Mouse (Mus musculus) kidney, adult 9 months (tissue): Measurements from ENCODE around the gene Zfp324.
A peak's percentile ranks its signal among the peaks of the same experiment; 100 is the strongest.

Experiments used
- DNase-seq: peaks from one replicate; pipeline ENCODE4 v3.0.0; 2022

Zfp324 gene

DNA sequence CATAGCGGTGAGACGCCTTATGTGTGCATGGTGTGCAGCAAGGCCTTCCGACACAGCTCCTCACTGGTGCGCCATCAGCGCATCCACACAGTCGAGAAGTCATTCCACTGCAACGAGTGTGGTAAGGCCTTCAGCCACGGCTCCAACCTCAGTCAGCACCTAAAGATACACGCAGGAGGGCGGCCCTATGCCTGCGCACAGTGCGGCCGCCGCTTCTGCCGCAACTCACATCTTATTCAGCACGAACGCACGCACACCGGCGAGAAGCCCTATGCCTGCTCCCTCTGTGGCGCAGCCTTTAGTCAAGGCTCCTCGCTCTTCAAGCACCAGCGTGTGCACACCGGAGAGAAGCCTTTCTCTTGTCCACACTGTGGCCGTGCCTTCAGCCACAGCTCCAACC is 5.3 kb downstream of the Zfp324 start:
- no peak for DNase-seq

DNA sequence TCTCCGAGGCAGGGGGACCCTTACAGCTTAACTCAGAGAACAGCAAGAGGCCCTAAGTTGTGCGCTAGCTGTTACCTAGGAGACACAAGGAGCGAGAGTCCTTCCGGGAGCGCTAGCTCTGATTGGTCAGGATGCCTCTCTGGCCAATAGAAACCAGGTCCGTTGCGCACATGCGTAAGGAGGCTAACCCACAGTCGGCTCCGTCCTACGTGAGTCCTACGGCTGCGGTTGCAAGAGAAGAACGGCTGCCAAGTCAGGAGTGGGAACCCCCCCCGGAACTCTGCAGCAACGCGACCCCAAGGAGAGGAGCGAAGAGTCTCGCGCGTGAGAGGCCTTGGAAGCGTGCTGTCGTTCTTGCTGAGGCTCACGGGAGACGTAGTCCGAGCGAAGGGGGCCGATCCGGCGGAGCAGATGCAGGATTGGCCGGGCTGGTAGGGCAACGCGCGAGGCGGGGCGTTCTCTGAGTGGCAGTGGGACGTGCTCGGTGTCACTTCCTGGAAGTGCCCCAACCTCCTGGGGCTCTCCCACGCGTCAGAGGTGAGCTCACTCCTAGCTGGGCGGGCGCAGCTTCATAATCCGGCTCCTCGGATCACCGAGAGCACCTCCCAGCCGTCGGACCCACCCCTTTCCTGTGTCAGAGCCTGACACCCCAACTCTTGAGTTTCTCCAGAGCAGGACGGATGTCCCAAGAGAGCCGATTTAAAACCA is 12.2 kb downstream of the Zfp324 start, which contains the start of gene Zfp446:
Gene Zfp446, plus strand, starts transcription at position 167 of the 708 bp plus-strand sequence.
- DNase-seq: peak; percentile 99

DNA sequence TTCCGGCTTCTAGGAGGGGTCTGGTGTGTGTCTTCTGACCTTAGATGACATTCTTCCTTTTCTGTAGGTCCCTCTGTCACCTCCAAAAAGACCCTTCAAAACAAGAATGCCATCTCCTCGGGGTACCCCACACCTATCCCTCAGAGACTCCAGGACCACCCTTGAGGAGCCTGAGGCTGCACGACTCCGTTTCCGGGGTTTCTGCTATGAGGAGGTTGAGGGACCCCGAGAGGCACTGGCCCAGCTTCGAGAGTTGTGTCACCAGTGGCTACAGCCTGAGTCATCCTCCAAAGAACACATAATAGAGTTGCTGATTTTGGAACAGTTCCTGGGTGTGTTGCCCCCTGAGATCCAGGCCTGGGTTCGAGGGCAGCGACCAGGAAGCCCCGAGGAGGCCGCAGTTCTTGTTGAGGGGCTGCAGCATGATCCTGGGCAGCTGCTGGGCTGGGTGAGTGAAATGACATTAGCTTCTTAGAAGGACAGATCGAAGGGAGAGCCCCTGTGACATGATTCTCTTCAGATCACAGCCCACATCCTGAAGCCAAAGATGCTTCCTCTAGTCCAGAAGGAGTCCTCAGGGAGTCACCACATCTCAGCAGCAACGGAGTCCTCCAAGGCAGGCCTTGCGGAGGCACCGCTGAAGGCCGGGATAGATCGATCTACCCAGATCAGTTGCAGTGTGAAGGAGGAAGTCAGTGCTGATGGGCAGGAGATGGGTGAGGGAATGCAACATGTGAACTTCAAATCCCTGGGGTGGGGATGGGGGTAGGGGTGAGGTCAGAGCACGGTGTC is 13.5 kb downstream of the Zfp324 start:
- no peak for DNase-seq

DNA sequence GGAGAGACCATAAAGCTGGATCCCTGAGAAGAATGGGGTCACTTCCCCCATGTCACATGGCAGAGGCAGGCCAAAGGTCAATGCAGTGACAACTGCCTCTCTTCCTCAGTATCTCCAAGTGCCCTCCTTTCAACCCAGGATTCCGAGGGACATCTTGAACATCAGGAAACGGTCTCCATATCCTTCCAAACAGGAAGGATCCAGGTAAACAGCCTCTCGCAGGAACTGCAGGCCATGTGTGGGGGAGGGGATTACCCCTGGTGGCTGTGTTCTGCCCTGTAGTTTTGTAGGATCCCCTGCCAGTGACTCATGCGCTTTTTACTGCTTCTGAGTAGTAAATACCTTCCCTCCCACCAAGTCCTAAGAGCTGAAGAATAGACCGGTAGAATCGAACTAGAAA is 14.1 kb downstream of the Zfp324 start:
- no peak for DNase-seq

DNA sequence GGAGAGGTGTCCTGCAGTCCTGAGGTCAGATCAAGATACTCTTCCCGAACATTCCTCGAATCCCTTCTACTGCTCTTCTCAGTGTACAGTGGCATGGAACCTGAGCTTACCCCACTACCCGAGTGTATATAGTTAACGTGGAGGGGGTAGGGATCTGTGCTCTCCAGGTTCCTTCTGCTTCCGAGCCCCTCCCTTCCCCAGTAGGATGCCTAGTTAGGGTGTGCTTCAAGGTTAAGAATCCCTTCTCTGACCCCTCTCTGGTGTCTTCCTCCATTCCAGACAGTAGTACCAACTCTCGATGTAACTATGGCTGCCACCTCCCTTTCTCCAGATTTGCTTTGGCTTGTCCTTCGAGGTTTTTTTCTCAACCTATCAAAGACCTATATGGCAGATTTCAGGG is 14.7 kb downstream of the Zfp324 start:
- DNase-seq: no peak

DNA sequence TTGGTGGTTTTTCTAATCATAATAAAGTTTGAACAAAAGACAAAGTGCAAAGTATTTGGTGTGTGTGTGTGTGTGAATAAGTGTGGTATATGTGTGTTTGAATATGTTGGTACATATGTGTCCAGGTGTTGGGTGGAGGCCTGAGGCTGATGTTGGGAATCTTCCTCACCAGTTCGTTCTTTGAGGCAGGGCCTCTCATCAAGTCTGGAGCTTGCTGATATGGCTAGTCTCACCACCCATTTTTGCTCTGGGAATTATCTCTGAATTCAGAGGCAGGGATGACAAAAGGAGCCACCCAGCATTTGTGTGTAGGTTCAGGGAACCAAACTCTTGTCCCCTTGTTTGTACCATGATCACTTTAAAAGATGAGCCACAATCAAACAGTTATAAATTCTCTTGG is 20.1 kb downstream of the Zfp324 start:
- no peak for DNase-seq

DNA sequence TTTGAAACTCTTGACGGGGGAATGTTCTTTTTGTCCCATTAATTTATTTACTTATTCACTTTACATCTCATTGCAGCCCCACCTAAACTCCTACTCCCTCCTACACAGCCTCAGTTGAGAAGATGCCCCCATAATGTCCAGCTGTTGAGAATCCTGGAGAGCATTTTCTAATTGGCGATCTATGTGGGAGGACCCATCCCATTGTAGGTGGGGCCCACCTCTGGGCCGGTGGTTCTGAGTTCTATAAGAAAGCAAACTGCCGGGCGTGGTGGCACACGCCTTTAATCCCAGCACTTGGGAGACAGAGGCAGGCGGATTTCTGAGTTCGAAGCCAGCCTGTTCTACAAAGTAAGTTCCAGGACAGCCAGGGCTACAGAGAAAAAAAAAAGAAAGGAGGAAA is 21.3 kb downstream of the Zfp324 start:
- DNase-seq: no peak

DNA sequence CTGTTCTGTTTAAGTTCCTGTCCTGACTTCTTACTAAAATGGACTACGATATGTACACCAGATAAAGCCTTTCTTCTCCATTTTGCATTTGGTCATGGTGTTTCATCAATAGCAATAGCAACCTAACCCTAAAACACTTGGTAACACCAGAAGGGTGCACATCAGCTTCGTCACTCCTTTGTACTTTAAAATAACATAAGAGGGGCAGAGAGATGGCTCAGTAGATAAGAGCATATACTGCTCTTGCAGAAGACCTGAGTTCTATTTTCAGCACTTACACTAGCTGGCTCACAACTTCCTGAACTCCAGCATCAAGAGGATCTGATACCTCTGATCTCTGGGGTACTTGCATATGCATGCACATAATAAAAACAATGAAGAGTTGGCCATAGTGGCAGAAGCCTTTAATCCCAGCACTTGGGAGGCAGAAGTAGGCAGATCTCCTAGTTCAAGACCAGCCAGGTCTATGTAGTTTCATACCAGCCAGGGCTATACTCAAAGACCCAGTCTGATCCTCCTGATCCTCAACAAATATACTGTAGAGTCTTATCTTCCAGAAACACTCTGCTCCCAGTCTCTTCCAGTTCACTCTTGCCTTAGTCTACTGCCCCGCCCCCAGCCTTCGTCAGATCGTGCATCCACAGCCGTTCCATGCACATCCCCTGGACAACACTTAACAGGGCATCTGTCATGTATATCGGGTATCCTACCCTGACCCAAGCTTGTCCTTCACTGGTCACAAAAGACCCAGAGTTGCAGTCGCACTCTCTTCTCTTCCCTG is 22.0 kb downstream of the Zfp324 start:
- no peak for DNase-seq

DNA sequence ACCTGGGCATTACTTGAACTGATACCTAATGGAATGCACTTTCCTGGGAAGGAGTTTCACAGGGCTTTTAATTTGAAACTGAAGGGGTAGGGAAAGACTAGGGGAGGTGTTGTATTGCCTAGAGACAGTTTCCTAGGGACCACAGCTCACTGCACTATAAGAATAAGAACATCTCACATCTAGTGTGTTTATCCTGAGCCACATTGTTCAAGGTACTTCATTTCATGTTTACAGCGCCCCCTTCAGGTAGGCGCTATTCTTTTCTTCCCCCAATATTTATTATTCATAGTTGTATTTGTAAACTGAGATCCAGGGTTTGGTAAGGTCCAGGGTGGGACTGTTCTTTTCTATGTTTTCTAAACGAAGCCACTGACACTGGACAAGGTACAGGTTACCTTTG is 26.6 kb downstream of the Zfp324 start:
- DNase-seq: peak; percentile 35

DNA sequence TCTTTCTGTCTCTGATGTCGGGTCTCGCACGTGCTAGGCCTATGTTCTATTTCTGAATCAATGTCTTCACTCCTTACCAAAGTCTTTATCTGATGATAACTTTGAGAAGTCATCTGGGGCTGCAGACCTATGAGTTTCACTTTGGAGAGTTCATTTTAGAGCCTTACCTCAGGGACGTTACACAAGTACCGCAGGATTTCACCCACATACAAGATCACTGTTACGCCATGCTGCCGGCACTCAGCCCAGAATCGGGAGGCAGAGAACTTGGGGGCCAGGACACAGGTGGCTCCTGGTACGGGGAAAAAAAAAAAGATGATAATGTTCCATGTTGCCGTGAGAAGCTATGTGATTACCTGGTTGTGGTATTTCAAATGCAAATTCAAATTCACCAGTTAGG is 27.5 kb downstream of the Zfp324 start:
- DNase-seq: no peak

DNA sequence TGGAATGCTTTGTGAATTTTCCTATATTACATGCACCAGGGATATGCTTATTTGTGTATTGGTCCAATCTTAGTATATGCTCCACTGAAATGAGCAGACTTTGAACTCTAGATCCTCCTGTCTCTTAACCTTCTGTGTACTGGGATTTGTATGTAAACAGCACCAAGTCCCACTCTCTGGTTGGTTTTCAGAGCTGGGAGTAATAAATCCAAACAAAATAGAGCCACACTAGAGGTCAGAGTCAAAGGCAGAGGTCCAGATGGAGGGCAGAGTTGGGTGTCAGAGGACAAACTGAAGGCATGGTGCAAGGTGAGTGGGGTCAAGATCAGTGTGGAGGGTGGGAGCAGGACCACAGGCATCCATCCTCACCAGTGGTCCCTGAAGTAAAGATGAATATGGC is 30.2 kb downstream of the Zfp324 start:
- no peak for DNase-seq

DNA sequence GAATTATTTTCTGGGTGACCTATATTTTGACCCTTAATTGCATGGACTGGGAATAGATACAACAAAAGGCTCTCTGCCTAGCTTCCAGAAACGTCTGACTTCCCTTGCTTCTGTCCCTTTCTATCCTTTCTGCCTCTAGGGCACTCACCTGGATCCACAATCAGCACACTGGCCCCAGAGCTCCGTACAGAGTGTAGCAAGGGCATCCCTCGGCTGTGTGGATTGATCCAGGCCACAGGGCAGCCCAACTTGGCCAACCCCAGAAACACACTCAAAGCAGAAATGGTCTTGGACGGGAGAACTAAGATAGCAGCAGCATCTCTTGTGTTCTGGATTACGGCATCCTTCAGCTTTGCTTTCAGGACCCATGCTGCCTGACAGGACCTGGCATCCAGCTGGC is 31.6 kb downstream of the Zfp324 start:
- DNase-seq: no peak

DNA sequence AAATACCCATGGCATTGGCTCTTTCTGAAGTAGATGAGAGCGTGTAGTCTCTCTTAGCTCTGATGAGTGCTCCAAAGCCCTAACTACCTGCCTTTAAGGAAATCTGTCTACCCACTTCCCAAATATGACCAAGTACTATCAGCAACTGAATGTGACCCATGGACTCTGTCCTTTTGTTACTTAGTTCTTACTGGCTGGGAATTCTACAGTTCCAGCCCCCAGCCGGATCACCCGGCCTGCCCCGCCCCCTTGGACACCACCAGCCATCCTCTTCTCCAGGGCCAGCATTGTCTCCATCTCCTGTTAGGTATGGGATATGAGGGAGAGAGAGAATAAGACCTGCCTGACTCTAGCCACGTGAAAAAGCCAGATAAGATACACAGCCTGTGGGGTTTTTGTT is 32.4 kb downstream of the Zfp324 start, which contains the start of gene Slc27a5:
Gene Slc27a5, minus strand, starts transcription at position 140 of the 400 bp plus-strand sequence.
- DNase-seq: no peak

DNA sequence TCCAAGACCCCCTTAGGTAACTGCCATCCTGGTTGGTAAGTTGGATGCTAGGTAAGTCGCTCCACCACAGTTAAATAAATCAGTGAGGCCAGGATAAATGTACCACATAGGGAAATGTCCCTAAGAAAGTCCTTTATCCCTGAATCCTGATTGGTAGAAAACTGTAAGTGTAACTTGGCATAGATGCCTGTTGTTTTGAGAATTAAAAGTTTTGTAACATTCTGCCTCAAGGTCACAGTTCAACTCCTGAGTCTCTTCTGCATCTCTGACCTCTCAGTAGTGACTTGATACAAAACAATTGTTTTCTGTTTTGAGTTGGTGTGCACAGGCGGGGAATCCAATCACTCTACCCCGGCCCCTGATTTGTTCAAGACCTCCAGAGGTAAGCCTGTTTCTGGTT is 33.2 kb downstream of the Zfp324 start, which contains the start of gene Trim28:
Gene Trim28, plus strand, starts transcription at position 264 of the 400 bp plus-strand sequence.
- no peak for DNase-seq

DNA sequence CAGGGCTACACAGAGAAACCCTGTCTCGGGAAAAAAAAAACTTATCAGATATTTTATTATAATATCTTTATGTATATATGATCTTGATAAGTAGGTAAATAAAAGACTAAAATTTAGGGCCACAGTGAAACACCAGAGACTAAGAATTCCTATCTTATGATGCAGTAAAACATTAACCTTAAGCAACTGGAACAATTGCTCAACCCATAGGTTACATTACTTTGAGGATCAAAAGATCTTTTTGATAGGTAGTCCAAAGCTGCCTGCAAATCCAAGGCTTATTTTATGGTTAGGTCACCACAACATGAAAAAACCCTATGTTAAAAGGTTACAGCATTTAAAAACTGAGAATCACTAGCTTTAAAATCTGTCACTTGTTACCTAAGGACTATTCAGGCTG is 35.9 kb downstream of the Zfp324 start:
- DNase-seq: no peak

DNA sequence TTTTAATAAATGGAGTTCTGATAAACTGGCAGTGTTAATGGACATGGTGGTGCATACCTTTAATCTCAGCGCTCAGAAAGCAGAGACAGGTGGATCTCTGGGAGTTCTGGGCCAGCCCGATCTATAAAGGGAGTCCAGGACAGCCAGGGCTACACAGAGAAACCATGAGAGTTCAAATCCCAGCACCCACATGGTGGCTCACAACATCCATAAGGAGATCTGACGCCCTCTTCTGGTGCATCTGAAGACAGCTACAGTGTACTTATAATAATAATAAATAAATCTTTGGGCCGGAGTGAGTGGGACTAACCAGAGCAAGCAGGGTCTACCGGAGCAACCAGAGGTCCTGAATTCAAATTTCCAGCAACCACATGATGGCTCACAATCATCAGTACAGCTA is 37.7 kb downstream of the Zfp324 start:
- no peak for DNase-seq

DNA sequence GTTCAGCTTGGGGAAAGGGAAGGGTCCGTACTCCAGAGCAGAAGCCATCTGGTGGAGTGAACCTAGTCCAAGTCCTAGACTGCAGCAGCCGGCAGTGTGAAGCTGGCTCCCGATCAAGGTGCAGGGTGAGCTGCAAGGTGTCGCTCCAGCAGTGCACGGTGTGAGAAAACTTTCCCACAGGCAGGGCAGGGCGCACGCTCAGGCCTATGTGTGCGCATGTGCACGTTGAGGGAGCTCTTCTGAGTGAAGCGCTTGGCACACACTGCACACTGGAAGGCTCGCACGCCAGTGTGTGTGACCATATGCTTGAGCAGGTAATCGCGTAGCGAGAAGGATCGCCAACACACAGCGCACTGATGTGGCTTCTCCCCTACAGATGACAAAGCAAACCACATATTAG is 40.4 kb downstream of the Zfp324 start:
- DNase-seq: no peak

DNA sequence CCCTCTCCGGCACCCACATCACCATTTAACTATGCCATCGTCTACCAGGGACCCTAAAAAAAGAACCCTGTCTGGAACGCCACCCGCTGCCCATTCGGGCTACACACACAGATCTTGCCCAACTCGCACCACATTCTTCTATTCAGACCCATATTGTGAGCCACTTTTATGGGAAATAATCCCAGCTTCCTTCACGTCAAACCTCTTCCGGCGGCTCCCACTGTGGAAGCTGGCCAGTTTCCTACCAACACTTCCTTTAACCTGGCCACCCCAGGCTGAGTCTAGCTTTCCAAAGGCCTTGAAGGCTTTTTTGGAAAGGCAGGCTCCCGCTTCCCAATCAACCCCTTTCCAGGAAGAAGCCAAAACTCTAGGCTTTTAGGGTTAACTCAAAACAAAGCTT is 40.9 kb downstream of the Zfp324 start:
- peak; percentile 27 for DNase-seq

DNA sequence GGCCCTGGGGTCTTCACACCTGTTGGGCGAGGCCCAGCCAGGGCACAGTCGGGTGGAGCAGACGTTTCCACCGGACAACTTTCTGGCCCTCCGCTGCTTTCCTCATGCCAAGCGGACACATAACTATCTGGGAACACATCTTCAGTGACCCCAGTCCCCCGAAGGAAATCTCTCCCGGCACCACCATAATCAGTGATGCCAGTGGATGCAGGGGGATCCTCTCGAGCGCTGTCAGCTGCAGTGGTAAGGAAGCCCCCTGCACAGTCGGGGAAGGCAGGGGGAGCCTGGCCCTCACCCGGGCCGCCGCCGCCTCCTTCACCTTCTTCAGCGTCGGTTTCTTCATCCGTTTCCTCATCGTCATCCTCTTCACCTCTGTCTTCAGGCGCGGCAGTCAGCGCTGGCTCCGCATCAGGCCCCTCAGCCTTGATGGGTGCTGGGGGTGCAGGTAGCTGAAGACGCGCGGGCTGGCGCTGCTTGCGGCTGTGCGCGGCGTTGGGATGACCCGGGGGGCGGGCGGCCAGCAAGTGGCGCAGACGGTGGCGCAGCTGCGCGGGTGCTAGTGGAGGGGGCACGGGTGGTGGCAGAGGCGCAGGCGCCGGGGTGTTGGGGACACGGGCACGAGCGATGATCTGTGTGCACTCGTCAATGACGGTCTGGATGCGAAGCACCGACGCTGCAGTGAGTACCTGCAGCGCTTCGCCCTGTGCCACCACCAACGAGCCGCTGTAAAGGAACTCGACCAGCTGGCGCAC is 41.9 kb downstream of the Zfp324 start:
- no peak for DNase-seq

DNA sequence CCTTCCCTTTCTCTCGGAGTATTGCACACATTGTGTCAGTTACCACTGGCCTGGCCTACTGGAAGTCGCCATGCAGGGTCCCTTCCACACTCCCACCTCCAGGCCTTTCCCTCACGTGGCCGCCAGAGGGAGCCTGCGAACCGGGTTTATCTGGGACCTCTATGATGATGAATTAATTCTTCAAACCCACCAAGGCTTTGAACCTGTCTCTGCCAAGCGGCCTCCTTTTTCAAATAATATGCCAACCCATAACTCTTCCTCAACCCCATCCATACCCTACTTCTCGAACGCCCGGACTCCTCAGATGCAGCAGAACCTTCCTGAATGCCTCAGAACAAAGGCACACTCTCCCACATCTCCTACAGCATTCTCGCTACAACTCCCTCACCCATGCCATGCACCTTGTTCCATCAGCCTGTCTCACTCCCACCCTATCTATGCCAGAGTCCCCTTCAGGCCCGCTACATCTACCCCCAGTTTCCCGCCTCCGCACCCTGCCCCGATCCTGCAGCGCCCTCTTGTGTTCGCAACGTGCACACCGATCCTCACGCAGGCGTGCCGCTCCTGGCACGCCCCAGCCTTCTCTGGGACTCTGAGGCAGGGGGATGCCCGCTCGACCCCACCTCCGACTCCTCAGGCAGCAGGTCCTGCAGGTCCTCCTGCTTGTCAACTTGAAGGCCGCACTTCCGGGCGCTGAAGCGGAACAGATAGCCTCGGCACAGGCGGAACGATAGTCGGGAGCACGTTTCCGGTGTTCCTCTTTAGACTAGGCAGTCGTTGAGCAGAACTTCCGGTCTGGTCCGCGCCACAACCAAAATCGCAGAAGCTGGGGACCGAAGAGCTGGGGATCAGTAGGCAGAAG is 43.7 kb downstream of the Zfp324 start:
- DNase-seq: peak; percentile 97

DNA sequence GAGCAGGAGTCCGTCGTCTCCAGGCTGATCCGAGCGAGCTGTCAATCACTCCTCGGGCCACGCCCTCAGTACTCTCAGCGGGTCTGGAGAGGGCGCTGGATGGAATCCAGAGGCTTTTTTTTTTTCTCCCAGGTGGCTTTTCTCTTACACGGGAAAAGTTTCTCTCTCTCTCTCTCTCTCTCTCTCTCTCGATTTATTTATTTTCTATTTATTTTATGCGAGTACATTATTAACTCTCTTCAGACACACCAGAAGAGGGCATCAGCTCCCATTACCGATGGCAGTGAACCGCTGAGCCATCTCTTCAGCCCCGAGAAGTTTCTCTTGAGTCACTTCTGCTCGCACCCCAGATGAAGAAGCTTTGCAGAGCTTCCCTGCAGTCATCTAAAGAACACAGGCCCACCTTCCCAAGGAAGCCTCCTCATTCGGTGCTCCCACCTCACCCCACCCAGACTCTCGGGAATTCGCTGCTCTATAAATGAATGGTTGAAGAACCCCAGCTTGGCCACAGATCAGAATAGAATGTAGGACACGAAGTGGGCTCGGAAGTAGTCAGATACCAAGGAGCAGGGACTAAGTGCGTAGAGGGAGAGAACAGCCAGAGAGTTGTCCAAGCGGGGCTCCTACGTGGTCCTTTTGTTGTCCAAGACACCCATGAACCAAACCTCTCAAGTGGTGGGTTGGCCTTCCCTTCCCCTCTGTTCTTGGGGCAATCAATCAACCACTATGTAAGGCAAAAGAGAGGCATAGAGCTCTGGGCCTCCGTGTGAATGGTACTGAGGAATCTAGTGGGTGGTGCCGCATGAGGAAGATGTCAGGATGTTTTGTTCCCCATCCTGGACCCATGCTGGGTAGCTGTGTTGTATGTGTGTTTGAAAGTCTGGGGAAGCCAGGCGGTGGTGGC is 44.6 kb downstream of the Zfp324 start, which contains the start of gene Zbtb45:
Gene Zbtb45, minus strand, starts transcription at position 30 of the 904 bp plus-strand sequence.
- DNase-seq: no peak
